Mouse (Mus musculus) midbrain, postnatal 0 days (tissue): Measurements from ENCODE around the gene Tspan3. TPM values are rescaled to one million over a fixed set of nuclear protein-coding genes. Genes with fewer than 3 reads are reported as not detected.
A peak's percentile ranks its signal among the peaks of the same experiment; 100 is the strongest.

Source experiments
- ATAC-seq: fragments of 200-750 bp; cut with Nextera tagmentation; 2 replicates; pipeline ENCODE4 v1.8.0; 2017; ENCODE audit warnings: moderate number of reproducible peaks, mild to moderate bottlenecking, moderate TSS enrichment, moderate library complexity; ENCODE audit not compliant: low FRiP score
- DNase-seq: peaks from one replicate; pipeline ENCODE4 v3.0.0-alpha.2; 2015; ENCODE audit warnings: low spot score
- H3K27ac ChIP-seq: fragments of 300-500 bp; sonication (generic); 2 replicates; pipeline ENCODE4 v1.5.1; 2014; ENCODE audit warnings: low read depth, mild to moderate bottlenecking, low read length, mixed read lengths
- H3K27me3 ChIP-seq: fragments of 300-500 bp; sonication (generic); 2 replicates; pipeline ENCODE4 v1.6.1; 2014; ENCODE audit warnings: low read length, control low read depth, mixed read lengths; ENCODE audit not compliant: insufficient read depth
- H3K36me3 ChIP-seq: fragments of 300-500 bp; sonication (generic); 2 replicates; pipeline ENCODE4 v1.6.1; 2014; ENCODE audit warnings: low read length, control low read depth, mixed read lengths; ENCODE audit not compliant: insufficient read depth
- H3K4me1 ChIP-seq: fragments of 300-500 bp; sonication (generic); 2 replicates; pipeline ENCODE4 v1.6.1; 2014; ENCODE audit warnings: mild to moderate bottlenecking, control low read depth, antibody characterized with exemption, low read length, mixed read lengths; ENCODE audit not compliant: insufficient read depth
- H3K4me2 ChIP-seq: fragments of 300-500 bp; sonication (generic); 2 replicates; pipeline ENCODE4 v1.6.1; 2014; ENCODE audit warnings: low read depth, mild to moderate bottlenecking, low read length, mixed read lengths; ENCODE audit not compliant: poor library complexity, severe bottlenecking
- H3K4me3 ChIP-seq: fragments of 300-500 bp; sonication (generic); 2 replicates; pipeline ENCODE4 v1.5.1; 2014; ENCODE audit warnings: low read depth, mild to moderate bottlenecking, low read length, moderate library complexity
- H3K9ac ChIP-seq: fragments of 300-500 bp; sonication (generic); replicated peaks from 2 replicates; pipeline ENCODE4 v1.6.1; 2014; ENCODE audit warnings: mild to moderate bottlenecking, low read length, moderate library complexity, mixed read lengths; ENCODE audit not compliant: poor library complexity, severe bottlenecking
- H3K9me3 ChIP-seq: fragments of 300-500 bp; sonication (generic); 2 replicates; pipeline ENCODE4 v1.6.1; 2016; ENCODE audit warnings: low read length, control low read depth
- CTCF ChIP-seq: IDR thresholded peaks from 2 replicates; pipeline ENCODE4 v1.5.1; 2016; ENCODE audit warnings: antibody characterized with exemption, mild to moderate bottlenecking
- WGBS: fragments of 180-500 bp; shearing (Covaris S2); extraction: QIAGEN DNeasy Blood & Tissue Kit; methylation state at CpG from one replicate; pipeline ENCODE4 v1.1.7; 2014; 5-methylcytosine and 5-hydroxymethylcytosine counted together
- polyA plus RNA-seq: library from polyadenylated mRNA; unstranded; fragments of >200 nt; fragmentation: Nextera tagmentation; extraction: Ambion mirVana; gene quantifications from 2 replicates; pipeline ENCODE4 v1.2.1, GENCODE M21; 2015
- total RNA-seq: library from RNA; depleted of rRNA; stranded (reverse); fragments of >200 nt; gene quantifications from 2 replicates; pipeline ENCODE4 v1.2.3, GENCODE M21; 2014

Gene Tspan3
- total and polyA plus RNA-seq, 2 experiments from 2014 or later = 452 to 674 TPM

- Histone ChIP-seq H3K9ac (no peak overlapping the region), H3K27me3 (no peaks in the 10 kb centered on the region), H3K36me3 (no peaks in the 10 kb centered on the region), H3K27ac (no peak overlapping the region), H3K4me2 (no peak overlapping the region), H3K4me1 (peaks cover 2% of the 10 kb centered on the region; the same call in 1 of the 2 replicates), H3K9me3 (no peaks in the 10 kb centered on the region), H3K4me3 (no peak overlapping the region)
- no peak for TF ChIP-seq CTCF
- 24% methylated on average over 8 of the region's 8 CpGs for WGBS
- ATAC-seq = no peak
- peak; percentile 19 for DNase-seq
Observed at GRCm38 (mm10) chr9:56180118-56180781, 15.0 kb upstream of the Tspan3 start.

GRCm38 (mm10) chr9:56179416-56180117, 14.3 kb upstream of the Tspan3 start:
- H3K27ac ChIP-seq = no peak overlapping the region
- 84% methylated on average over 6 of the region's 6 CpGs for WGBS
- no peak overlapping the region for H3K4me3 ChIP-seq
- no peaks in the 10 kb centered on the region for H3K9me3 ChIP-seq
- peak; percentile 57 for TF ChIP-seq CTCF
- no peak overlapping the region for H3K9ac ChIP-seq
- H3K36me3 ChIP-seq = no peaks in the 10 kb centered on the region
- no peaks in the 10 kb centered on the region for H3K27me3 ChIP-seq
- DNase-seq (peak; percentile 60), ATAC-seq (no peak)
- no peak overlapping the region for H3K4me2 ChIP-seq
- H3K4me1 ChIP-seq = peaks cover 2% of the 10 kb centered on the region; the same call in 1 of the 2 replicates

GRCm38 (mm10) chr9:56177354-56177753, 12.1 kb upstream of the Tspan3 start:
- Histone ChIP-seq H3K4me1 (peaks cover 2% of the 10 kb centered on the region; the same call in 1 of the 2 replicates), H3K27me3 (no peaks in the 10 kb centered on the region), H3K4me2 (no peak overlapping the region), H3K4me3 (no peak overlapping the region), H3K9me3 (no peaks in the 10 kb centered on the region), H3K27ac (no peak overlapping the region), H3K36me3 (no peaks in the 10 kb centered on the region), H3K9ac (no peak overlapping the region)
- WGBS = 78% methylated on average over 4 of the region's 4 CpGs
- DNase-seq (no peak), ATAC-seq (no peak)
- TF ChIP-seq CTCF = no peak

GRCm38 (mm10) chr9:56175316-56175715, 10.0 kb upstream of the Tspan3 start:
- no peaks in the 10 kb centered on the region for H3K36me3 ChIP-seq
- no peaks in the 10 kb centered on the region for H3K9me3 ChIP-seq
- WGBS = 80% methylated on average over 3 of the region's 3 CpGs
- H3K9ac ChIP-seq = no peak overlapping the region
- H3K4me2 ChIP-seq = no peak overlapping the region
- H3K4me3 ChIP-seq = no peak overlapping the region
- ATAC-seq = no peak
- H3K27me3 ChIP-seq = no peaks in the 10 kb centered on the region
- DNase-seq = no peak
- peaks cover 2% of the 10 kb centered on the region; the same call in 1 of the 2 replicates for H3K4me1 ChIP-seq
- H3K27ac ChIP-seq = no peak overlapping the region
- no peak for TF ChIP-seq CTCF

GRCm38 (mm10) chr9:56167690-56168089, 2.4 kb upstream of the Tspan3 start:
- ATAC-seq = no peak
- Histone ChIP-seq H3K4me1 (no peaks in the 10 kb centered on the region; the same call in 1 of the 2 replicates), H3K4me3 (no peak overlapping the region), H3K27ac (no peak overlapping the region), H3K27me3 (no peaks in the 10 kb centered on the region), H3K4me2 (no peak overlapping the region), H3K9ac (no peak overlapping the region), H3K9me3 (no peaks in the 10 kb centered on the region), H3K36me3 (no peaks in the 10 kb centered on the region)
- DNase-seq = no peak
- no peak for TF ChIP-seq CTCF
- 20% methylated on average over 6 of the region's 6 CpGs for WGBS

- H3K27me3 ChIP-seq = no peaks in the 10 kb centered on the region
- TF ChIP-seq CTCF = no peak
- H3K36me3 ChIP-seq = no peaks in the 10 kb centered on the region
- ATAC-seq (no peak), DNase-seq (no peak)
- no peak overlapping the region for H3K4me3 ChIP-seq
- no peak overlapping the region for H3K9ac ChIP-seq
- H3K9me3 ChIP-seq = no peaks in the 10 kb centered on the region
- H3K4me2 ChIP-seq = no peak overlapping the region
- WGBS = 69% methylated on average over 5 of the region's 5 CpGs
- no peaks in the 10 kb centered on the region; the same call in 1 of the 2 replicates for H3K4me1 ChIP-seq
- H3K27ac ChIP-seq = no peak overlapping the region
Observed at GRCm38 (mm10) chr9:56166161-56166560, 884 bp upstream of the Tspan3 start.
